Mouse (Mus musculus) hindbrain, embryonic 11.5 days (tissue): ENCODE measurements around the gene Gps1. TPM values are rescaled to one million over a fixed set of nuclear protein-coding genes. Genes with fewer than 3 reads are reported as not detected.
A peak's percentile ranks its signal among the peaks of the same experiment; 100 is the strongest.

Source experiments
- ATAC-seq: fragments of 200-750 bp; cut with Nextera tagmentation; 2 replicates; pipeline ENCODE4 v1.8.0; 2017; ENCODE audit warnings: mild to moderate bottlenecking, moderate TSS enrichment, moderate library complexity; ENCODE audit not compliant: low FRiP score
- DNase-seq: peaks from one replicate; pipeline ENCODE4 v3.0.0-alpha.2; 2015; ENCODE audit warnings: low spot score
- H3K27ac ChIP-seq: fragments of 300-500 bp; sonication (generic); 2 replicates; pipeline ENCODE4 v1.5.1; 2014; ENCODE audit warnings: mild to moderate bottlenecking, low read depth, low read length
- H3K27me3 ChIP-seq: fragments of 300-500 bp; sonication (generic); 2 replicates; pipeline ENCODE4 v1.6.1; 2014; ENCODE audit warnings: mild to moderate bottlenecking, low read length, moderate library complexity, mixed read lengths; ENCODE audit not compliant: control insufficient read depth, insufficient read depth
- H3K36me3 ChIP-seq: fragments of 300-500 bp; sonication (generic); 2 replicates; pipeline ENCODE4 v1.6.1; 2014; ENCODE audit warnings: mild to moderate bottlenecking, low read length, moderate library complexity, mixed read lengths; ENCODE audit not compliant: control insufficient read depth, insufficient read depth
- H3K4me1 ChIP-seq: fragments of 300-500 bp; sonication (generic); replicated peaks from 2 replicates; pipeline ENCODE4 v1.6.1; 2014; ENCODE audit warnings: low read length, mixed read lengths; ENCODE audit not compliant: control insufficient read depth, insufficient read depth
- H3K4me2 ChIP-seq: fragments of 300-500 bp; sonication (generic); replicated peaks from 2 replicates; pipeline ENCODE4 v1.6.1; 2014; ENCODE audit warnings: mild to moderate bottlenecking, low read depth, low read length
- H3K4me3 ChIP-seq: fragments of 300-500 bp; sonication (generic); 2 replicates; pipeline ENCODE4 v1.5.1; 2014; ENCODE audit warnings: low read depth, low read length
- H3K9ac ChIP-seq: fragments of 300-500 bp; sonication (generic); 2 replicates; pipeline ENCODE4 v1.6.1; 2014; ENCODE audit warnings: low read depth, low read length
- H3K9me3 ChIP-seq: fragments of 300-500 bp; sonication (generic); 2 replicates; pipeline ENCODE4 v1.6.1; 2016; ENCODE audit warnings: low read length; ENCODE audit not compliant: control insufficient read depth
- WGBS: fragments of 180-500 bp; shearing (Covaris S2); extraction: QIAGEN DNeasy Blood & Tissue Kit; methylation state at CpG from one replicate; pipeline ENCODE4 v1.1.7; 2014; 5-methylcytosine and 5-hydroxymethylcytosine counted together
- polyA plus RNA-seq: library from polyadenylated mRNA; unstranded; fragments of >200 nt; fragmentation: Nextera tagmentation; extraction: Ambion mirVana; gene quantifications from 2 replicates; pipeline ENCODE4 v1.2.1, GENCODE M21; 2014

Gps1 gene
- polyA plus RNA-seq, 1 experiment from 2014 or later = 264 TPM

GRCm38 (mm10) chr11:120808010-120808409 lies 23.9 kb downstream of the Gps1 start:
- Histone ChIP-seq H3K9me3 (no peaks in the 10 kb centered on the region), H3K36me3 (peaks cover 44% of the 10 kb centered on the region), H3K27ac (no peak overlapping the region), H3K9ac (no peak overlapping the region), H3K27me3 (no peaks in the 10 kb centered on the region), H3K4me3 (no peak overlapping the region), H3K4me2 (no peak overlapping the region), H3K4me1 (no peaks in the 10 kb centered on the region)
- 92% methylated on average over 12 of the region's 12 CpGs for WGBS
- DNase-seq = no peak
- ATAC-seq = no peak

- Histone ChIP-seq H3K27ac (no peak overlapping the region), H3K9ac (no peak overlapping the region), H3K9me3 (no peaks in the 10 kb centered on the region), H3K36me3 (peaks cover 67% of the 10 kb centered on the region), H3K4me1 (no peaks in the 10 kb centered on the region), H3K27me3 (no peaks in the 10 kb centered on the region), H3K4me3 (no peak overlapping the region), H3K4me2 (no peak overlapping the region)
- ATAC-seq = no peak
- DNase-seq = no peak
- WGBS = 96% methylated on average over 16 of the region's 16 CpGs
Measured at GRCm38 (mm10) chr11:120812068-120812467, 28.0 kb downstream of the Gps1 start.

GRCm38 (mm10) chr11:120817358-120817757 lies 33.3 kb downstream of the Gps1 start:
- Histone ChIP-seq H3K27ac (no peak overlapping the region), H3K4me3 (no peak overlapping the region), H3K4me1 (peaks cover 16% of the 10 kb centered on the region), H3K9ac (no peak overlapping the region), H3K4me2 (no peak overlapping the region), H3K36me3 (peaks cover 61% of the 10 kb centered on the region), H3K27me3 (no peaks in the 10 kb centered on the region), H3K9me3 (no peaks in the 10 kb centered on the region)
- 94% methylated on average over 6 of the region's 6 CpGs for WGBS
- no peak for ATAC-seq
- DNase-seq = no peak

GRCm38 (mm10) chr11:120818251-120818650 lies 34.2 kb downstream of the Gps1 start:
- H3K4me2 ChIP-seq = no peak overlapping the region
- no peak overlapping the region for H3K9ac ChIP-seq
- no peaks in the 10 kb centered on the region for H3K9me3 ChIP-seq
- ATAC-seq (no peak), DNase-seq (no peak)
- no peaks in the 10 kb centered on the region for H3K27me3 ChIP-seq
- H3K36me3 ChIP-seq = peaks cover 55% of the 10 kb centered on the region
- H3K27ac ChIP-seq = no peak overlapping the region
- H3K4me3 ChIP-seq = no peak overlapping the region
- 94% methylated on average over 13 of the region's 13 CpGs for WGBS
- H3K4me1 ChIP-seq = peaks cover 21% of the 10 kb centered on the region

- H3K4me3 ChIP-seq = no peak overlapping the region
- no peaks in the 10 kb centered on the region for H3K9me3 ChIP-seq
- no peak overlapping the region for H3K4me2 ChIP-seq
- H3K27ac ChIP-seq = no peak overlapping the region
- H3K9ac ChIP-seq = no peak overlapping the region
- ATAC-seq = no peak
- peaks cover 43% of the 10 kb centered on the region for H3K36me3 ChIP-seq
- WGBS = 92% methylated on average over 6 of the region's 6 CpGs
- peaks cover 21% of the 10 kb centered on the region for H3K4me1 ChIP-seq
- no peaks in the 10 kb centered on the region for H3K27me3 ChIP-seq
- DNase-seq = no peak
Measured at GRCm38 (mm10) chr11:120819556-120819955, 35.5 kb downstream of the Gps1 start.

- Histone ChIP-seq H3K36me3 (peaks cover 34% of the 10 kb centered on the region), H3K4me3 (no peak overlapping the region), H3K27ac (no peak overlapping the region), H3K4me2 (no peak overlapping the region), H3K4me1 (peaks cover 28% of the 10 kb centered on the region), H3K9me3 (no peaks in the 10 kb centered on the region), H3K9ac (no peak overlapping the region), H3K27me3 (no peaks in the 10 kb centered on the region)
- ATAC-seq (no peak), DNase-seq (no peak)
- WGBS = 94% methylated on average over 14 of the region's 14 CpGs
Measured at GRCm38 (mm10) chr11:120820546-120820945, 36.5 kb downstream of the Gps1 start.

GRCm38 (mm10) chr11:120821076-120821922 lies 37.2 kb downstream of the Gps1 start:
- no peak for ATAC-seq
- peaks cover 33% of the 10 kb centered on the region for H3K4me1 ChIP-seq
- DNase-seq = no peak
- H3K4me2 ChIP-seq = peak overlapping the region; percentile 96
- H3K9me3 ChIP-seq = no peaks in the 10 kb centered on the region
- no peak overlapping the region; the same call in 1 of the 2 replicates for H3K4me3 ChIP-seq
- H3K27me3 ChIP-seq = no peaks in the 10 kb centered on the region
- H3K27ac ChIP-seq = no peak overlapping the region
- peak overlapping the region; percentile 16 for H3K9ac ChIP-seq
- H3K36me3 ChIP-seq = peaks cover 27% of the 10 kb centered on the region
- WGBS = 87% methylated on average over 14 of the region's 14 CpGs

- WGBS = 74% methylated on average over 4 of the region's 4 CpGs
Measured at GRCm38 (mm10) chr11:120822321-120822720, 38.2 kb downstream of the Gps1 start.

More at GRCm38 (mm10) chr11:120822321-120822720, 38.2 kb downstream of the Gps1 start:
- no peak overlapping the region for H3K27ac ChIP-seq
- H3K9me3 ChIP-seq = no peaks in the 10 kb centered on the region
- DNase-seq (no peak), ATAC-seq (no peak)
- peak overlapping the region; percentile 88 for H3K9ac ChIP-seq
- H3K4me3 ChIP-seq = peak overlapping the region; percentile 88
- peaks cover 19% of the 10 kb centered on the region for H3K36me3 ChIP-seq
- H3K4me2 ChIP-seq = peak overlapping the region; percentile 96
- no peaks in the 10 kb centered on the region for H3K27me3 ChIP-seq
- H3K4me1 ChIP-seq = peaks cover 33% of the 10 kb centered on the region
